19 mouse cellular contexts compared by ENCODE assay signal in genomic region chr19:4608511-4608910, GRCm38 (mm10).
"Had no signal": no experiment of that assay in that cellular context is flagged by ENCODE, and none has a peak within 500 bp of the region (broad histone marks: within the 10 kb centered on the region; RNA-seq: fewer than 3 reads in every experiment).

No protein-coding gene starts in this region.

- ATAC-seq: midbrain, embryonic 16.5 days had no signal

- H3K9me3 ChIP-seq: liver, embryonic 15.5 days; midbrain, embryonic 10.5 days; midbrain, embryonic 12.5 days; neural tube, embryonic 13.5 days; neural tube, embryonic 15.5 days had no signal

- H3K4me2 ChIP-seq: liver, embryonic 15.5 days; lung, embryonic 14.5 days; midbrain, embryonic 12.5 days; neural tube, embryonic 13.5 days; neural tube, embryonic 15.5 days had no signal

- H3K27me3 ChIP-seq: liver, embryonic 15.5 days; midbrain, embryonic 12.5 days; neural tube, embryonic 13.5 days; neural tube, embryonic 15.5 days had no signal

- DNase-seq: lung, adult 18-20 months; lung, embryonic 14.5 days; lung, postnatal 10 days; midbrain, embryonic 14.5 days; retina, postnatal 1 day; right cerebral cortex, adult 18-20 months; right cerebral cortex, postnatal 25 days; right cerebral cortex, postnatal 4 days; spleen, adult 18-20 months; thymus, adult 18-20 months; thymus, postnatal 25 days; thymus, postnatal 4 days had no signal

- H3K4me3 ChIP-seq: liver, embryonic 15.5 days; midbrain, embryonic 10.5 days; midbrain, embryonic 12.5 days; myocyte; neural tube, embryonic 13.5 days; neural tube, embryonic 15.5 days had no signal

- H3K27ac ChIP-seq: liver, embryonic 15.5 days; midbrain, embryonic 10.5 days; midbrain, embryonic 12.5 days; neural tube, embryonic 13.5 days; neural tube, embryonic 15.5 days had no signal

- H3K9ac ChIP-seq: liver, embryonic 15.5 days; lung, embryonic 14.5 days; midbrain, embryonic 12.5 days; neural tube, embryonic 13.5 days; neural tube, embryonic 15.5 days had no signal
